ENCODE assay signal across 21 mouse cellular contexts in the genomic region with DNA sequence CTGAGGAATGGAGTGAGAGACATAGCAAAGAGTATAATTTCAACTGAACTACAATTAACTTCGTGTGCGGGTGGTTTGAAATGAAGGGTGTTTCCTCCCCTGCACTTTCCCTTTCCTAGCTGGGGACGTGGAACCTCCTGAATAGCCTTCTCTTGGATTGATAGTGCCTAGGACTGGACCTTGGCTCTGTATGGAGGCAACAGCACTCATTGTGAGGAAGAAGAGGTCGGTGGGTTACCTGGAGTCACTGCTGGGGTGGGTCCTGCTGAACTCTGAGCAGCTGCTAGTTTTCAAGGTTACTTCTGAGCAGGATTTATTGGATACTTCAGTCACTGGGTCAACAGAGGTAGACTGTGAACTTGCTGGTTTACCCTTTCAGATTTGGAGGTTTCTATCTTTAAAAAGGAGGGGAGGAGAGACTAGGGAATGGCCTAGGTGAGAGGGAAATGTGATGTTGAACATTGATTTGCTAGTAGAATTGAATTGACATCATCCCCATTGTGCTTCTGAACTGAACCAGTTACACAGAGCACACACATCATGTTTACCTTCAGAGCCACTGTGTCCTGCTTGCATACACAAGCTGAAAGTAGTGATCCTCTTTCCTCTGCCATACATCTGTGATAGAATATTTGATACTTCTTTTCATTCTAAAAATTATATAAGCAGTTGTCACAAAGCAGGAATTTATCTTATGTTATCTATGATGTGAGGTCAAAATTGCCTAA. TPM values are rescaled to one million over a fixed set of nuclear protein-coding genes. Genes with fewer than 3 reads are reported as not detected.
DNase-seq lines count a peak whose midpoint lies in the region; ATAC-seq and TF ChIP-seq lines count a peak whose summit lies in the region.
"Had no signal": no experiment of that assay in that cellular context is flagged by ENCODE, and none has a peak within 500 bp of the region (broad histone marks: within the 10 kb centered on the region; RNA-seq: fewer than 3 reads in every experiment).

No protein-coding gene starts in this region.

- no peak for DNase-seq in heart, adult 9 months (ENCODE audit: low spot score in 2 of 2)
- DNase-seq in spleen, adult 2 months (ENCODE audit: low read depth in 1 of 2, low spot score in 2 of 2): no peak
- DNase-seq in spleen, adult 18-20 months: no peak
- DNase-seq in frontal cortex, adult 2 months (ENCODE audit: extremely low spot score in 1 of 2, low spot score in 1 of 2): no peak
- DNase-seq in lung, postnatal 14 days: no peak
- DNase-seq: adrenal gland, adult 2 months; cerebellum, adult 9-10 months; forebrain, postnatal 0 days; gastrocnemius, postnatal 25 days; kidney, postnatal 4 days; layer of hippocampus, adult 9-11 months; left cerebral cortex, postnatal 4 days; right cerebral cortex, postnatal 14 days; thymus, adult 18-20 months had no signal

- peak overlapping the region; percentile 24; the same call in 1 of the 2 replicates for H3K9ac ChIP-seq in heart, embryonic 12.5 days
- no peak overlapping the region for H3K9ac ChIP-seq in intestine, postnatal 0 days (ENCODE audit: low read depth, low read length)
- H3K9ac ChIP-seq: embryonic facial prominence, embryonic 12.5 days; forebrain, postnatal 0 days; stomach, embryonic 15.5 days had no signal

- TF ChIP-seq POLR2A in spleen, adult 2 months (IDR thresholded peaks at IDR 0.05; ENCODE audit: low read depth, low read length): no peak

- ATAC-seq in heart, embryonic 12.5 days (ENCODE audit: insufficient number of reproducible peaks, low FRiP score): no peak
- ATAC-seq in intestine, postnatal 0 days: 0 out of 2 replicates have a peak, but pooled peaks have one; percentile 31
- peak; percentile 13; the same call in 1 of the 2 replicates for ATAC-seq in megakaryocyte-erythroid progenitor cell, adult 5-6 weeks (replicated peaks; ENCODE audit: low FRiP score, low TSS enrichment, poor library complexity, severe bottlenecking)
- ATAC-seq: forebrain, postnatal 0 days had no signal

- H3K27ac ChIP-seq in heart, embryonic 12.5 days (ENCODE audit: poor library complexity, severe bottlenecking): peak overlapping the region; percentile 52; the same call in 1 of the 2 replicates
- H3K27ac ChIP-seq in spleen, adult 2 months (ENCODE audit: insufficient read depth, low read length): peak overlapping the region; percentile 43; the same call in 1 of the 2 replicates
- H3K27ac ChIP-seq in intestine, postnatal 0 days (ENCODE audit: low read depth, low read length): no peak overlapping the region
- H3K27ac ChIP-seq: embryonic facial prominence, embryonic 12.5 days; left cerebral cortex, adult 2 months; midbrain, embryonic 10.5 days; stomach, embryonic 15.5 days had no signal

- no peaks in the 10 kb centered on the region for H3K27me3 ChIP-seq in heart, embryonic 12.5 days (replicated peaks)
- H3K27me3 ChIP-seq in spleen, adult 2 months (ENCODE audit: control insufficient read depth, insufficient read depth, low read length): no peaks in the 10 kb centered on the region
- no peaks in the 10 kb centered on the region for H3K27me3 ChIP-seq in intestine, postnatal 0 days (replicated peaks; ENCODE audit: control insufficient read depth, insufficient read depth, low read length)
- H3K27me3 ChIP-seq: embryonic facial prominence, embryonic 12.5 days; stomach, embryonic 15.5 days had no signal

- no peaks in the 10 kb centered on the region for H3K36me3 ChIP-seq in heart, embryonic 12.5 days
- H3K36me3 ChIP-seq in spleen, adult 2 months (ENCODE audit: control insufficient read depth, insufficient read depth, low read length): no peaks in the 10 kb centered on the region
- H3K36me3 ChIP-seq in intestine, postnatal 0 days (ENCODE audit: control insufficient read depth, insufficient read depth): no peaks in the 10 kb centered on the region
- H3K36me3 ChIP-seq: embryonic facial prominence, embryonic 12.5 days; midbrain, embryonic 10.5 days; stomach, embryonic 15.5 days had no signal

- no peak overlapping the region for H3K4me3 ChIP-seq in heart, embryonic 12.5 days
- H3K4me3 ChIP-seq in spleen, adult 2 months (ENCODE audit: extremely low read depth, insufficient read depth, insufficient read length): no peak overlapping the region
- H3K4me3 ChIP-seq in intestine, postnatal 0 days (ENCODE audit: low read depth, low read length): no peak overlapping the region
- H3K4me3 ChIP-seq: embryonic facial prominence, embryonic 12.5 days; left cerebral cortex, adult 2 months; midbrain, embryonic 10.5 days; stomach, embryonic 15.5 days had no signal

- peaks cover 54% of the 10 kb centered on the region for H3K4me1 ChIP-seq in heart, embryonic 12.5 days (replicated peaks)
- peaks cover 2% of the 10 kb centered on the region; the same call in 1 of the 2 replicates for H3K4me1 ChIP-seq in spleen, adult 2 months (ENCODE audit: control insufficient read depth, insufficient read depth, insufficient read length)
- 0 out of 2 replicates have a peak, but pooled peaks cover 4% of the 10 kb centered on the region for H3K4me1 ChIP-seq in intestine, postnatal 0 days (replicated peaks; ENCODE audit: control insufficient read depth, insufficient read depth, low read length)
- H3K4me1 ChIP-seq: midbrain, embryonic 10.5 days; stomach, embryonic 15.5 days had no signal

- peak overlapping the region; percentile 36; the same call in 1 of the 2 replicates for H3K4me2 ChIP-seq in heart, embryonic 12.5 days
- no peak overlapping the region for H3K4me2 ChIP-seq in intestine, postnatal 0 days (replicated peaks; ENCODE audit: low read depth)
- H3K4me2 ChIP-seq: embryonic facial prominence, embryonic 12.5 days; stomach, embryonic 15.5 days had no signal

- WGBS in heart, embryonic 12.5 days: 77% methylated on average over 4 of the region's 4 CpGs
- WGBS in spleen, adult 2 months: 79% methylated on average over 4 of the region's 4 CpGs
- 44% methylated on average over 4 of the region's 4 CpGs for WGBS in intestine, postnatal 0 days

- TF ChIP-seq CTCF in spleen, adult 2 months (IDR thresholded peaks at IDR 0.05; ENCODE audit: extremely low read depth, insufficient read depth, insufficient read length, insufficient replicate concordance): no peak
- TF ChIP-seq CTCF in intestine, postnatal 0 days (IDR thresholded peaks at IDR 0.05; ENCODE audit: low read depth): no peak

- H3K9me3 ChIP-seq in heart, embryonic 12.5 days (replicated peaks): no peaks in the 10 kb centered on the region
- H3K9me3 ChIP-seq in intestine, postnatal 0 days (ENCODE audit: control insufficient read depth): no peaks in the 10 kb centered on the region
- H3K9me3 ChIP-seq: embryonic facial prominence, embryonic 12.5 days; midbrain, embryonic 10.5 days; stomach, embryonic 15.5 days had no signal

RNA-seq across cellular contexts. Expression of a gene that starts 24.2 kb away (rescaled TPM):
- 13.6 and 16.0 TPM in 2 replicates for polyA plus RNA-seq in heart, embryonic 12.5 days (2016; fragmentation: Nextera tagmentation; extraction: Ambion mirVana)
- 8.5 and 10.4 TPM in 2 replicates for polyA plus RNA-seq in spleen, adult 2 months (2012; rRNA removed)
- polyA plus RNA-seq in intestine, postnatal 0 days (2015; fragmentation: Nextera tagmentation; extraction: Ambion mirVana): 11.3 and 12.8 TPM in 2 replicates
- total RNA-seq in megakaryocyte-erythroid progenitor cell, adult 5-6 weeks (2014; fragmentation: Nextera tagmentation): 9.9 and 10.2 TPM in 2 replicates
- total RNA-seq in megakaryocyte-erythroid progenitor cell, adult 5-6 weeks (2017): 8.7 and 13.2 TPM in 2 replicates
- 52.9 and 55.5 TPM in 2 replicates for polyA plus RNA-seq in frontal cortex, adult 2 months (2012; rRNA removed)
